Mouse (Mus musculus): Measurements from ENCODE around the gene Lgsn. TPM values are rescaled to one million over a fixed set of nuclear protein-coding genes. Genes with fewer than 3 reads are reported as not detected.

The Lgsn gene
- polyA plus RNA-seq, 1 experiment from 2014 or later, result not detected

DNA sequence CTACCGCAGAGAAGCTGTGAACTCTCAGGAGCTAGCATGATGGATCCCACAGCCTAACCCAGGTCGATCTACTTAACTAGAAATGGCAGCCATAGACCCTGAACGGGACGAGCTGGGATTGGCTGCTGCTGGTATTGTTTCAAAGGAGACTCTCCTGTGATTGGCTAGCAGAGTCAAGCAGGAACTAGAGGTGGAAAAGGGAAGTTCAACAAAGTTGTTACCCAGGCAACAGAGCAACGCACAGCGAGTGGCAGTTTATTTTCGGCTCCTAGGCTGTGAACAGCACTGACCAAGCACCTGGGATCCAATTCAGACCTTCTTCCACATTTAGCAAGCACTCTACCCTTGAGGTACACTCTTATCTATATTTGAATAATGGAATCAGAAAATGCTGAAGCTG, 46.4 kb downstream of the Lgsn start, which contains the start of the genes 4931428L18Rik and Pih1d3:
4931428L18Rik (minus strand) TSS at position 121 of the 400 bp plus-strand sequence.
Pih1d3 (plus strand) TSS at position 275 of the 400 bp plus-strand sequence.
- Histone ChIP-seq H3K9me3 (replicated peaks) (no peaks in the 10 kb centered on the region), H3K9ac (no peak within 1 kb of the TSS), H3K27me3 (0 out of 2 replicates have a peak, but pooled peaks cover 2% of the 10 kb centered on the region), H3K4me1 (no peaks in the 10 kb centered on the region), H3K36me3 (ENCODE audit: poor library complexity, severe bottlenecking) (no peaks in the 10 kb centered on the region), H3K4me3 (no peak within 1 kb of the TSS), H3K4me2 (no peak within 1 kb of the TSS), H3K27ac (no peak within 1 kb of the TSS)
- 90% methylated on average over 7 of the region's 7 CpGs for WGBS
- no peak for ATAC-seq

GRCm38 (mm10) chr1:31233319-31234036, 57.3 kb downstream of the Lgsn start:
- peaks cover 8% of the 10 kb centered on the region for H3K4me1 ChIP-seq
- H3K9ac ChIP-seq, result no peak overlapping the region
- H3K36me3 ChIP-seq (ENCODE audit: poor library complexity, severe bottlenecking), result no peaks in the 10 kb centered on the region
- peaks cover 58% of the 10 kb centered on the region for H3K27me3 ChIP-seq
- H3K4me2 ChIP-seq, result no peak overlapping the region
- peak; percentile 96 for ATAC-seq
- no peak overlapping the region for H3K27ac ChIP-seq
- H3K9me3 ChIP-seq (replicated peaks), result no peaks in the 10 kb centered on the region
- no peak overlapping the region for H3K4me3 ChIP-seq

Other genes starting within 250 kb of the Lgsn start
- not detected in 2 replicates for gene AC153137.1, start 198.4 kb upstream of the Lgsn start, polyA plus RNA-seq (2015; fragmentation: Nextera tagmentation; extraction: Ambion mirVana)
- not detected in 2 replicates for gene 4931428L18Rik, start 46.3 kb downstream of the Lgsn start, polyA plus RNA-seq (2015; fragmentation: Nextera tagmentation; extraction: Ambion mirVana)
- not detected in 2 replicates for gene Pih1d3, start 46.4 kb downstream of the Lgsn start, polyA plus RNA-seq (2015; fragmentation: Nextera tagmentation; extraction: Ambion mirVana)

Data from forebrain, embryonic 13.5 days (tissue).